Mouse (Mus musculus): ENCODE measurements at regions not wholly inside any gene's neighbourhood (a gene's known extent, or its start where the extent isn't known, plus 50 kb on each side); places are given as distances from the start of the nearest gene placed in this dataset.

- TF ChIP-seq CTCF (IDR thresholded peaks at IDR 0.05; ENCODE audit: extremely low read depth, insufficient read depth, low read length) (no peak), POLR2A (IDR thresholded peaks at IDR 0.05; ENCODE audit: extremely low read depth, insufficient read depth, low read length) (no peak)
These were observed 94.3 kb downstream of the Fam124b start for GRCm38 (mm10) chr1:80123966-80124365.

Data from cortical plate, adult 2 months (tissue).